Mouse (Mus musculus) liver, adult (tissue): ENCODE measurements around the gene Zdhhc16.

Source experiments
- GATA4 ChIP-seq: IDR thresholded peaks from 2 replicates; pipeline ENCODE4 v1.6.1; 2014; ENCODE audit warnings: mild to moderate bottlenecking, low read length; ENCODE audit not compliant: insufficient replicate concordance

Gene Zdhhc16

GRCm38 (mm10) chr19:41969618-41970017 is 36.3 kb downstream of the Zdhhc16 start:
- no peak for TF ChIP-seq GATA4

DNA sequence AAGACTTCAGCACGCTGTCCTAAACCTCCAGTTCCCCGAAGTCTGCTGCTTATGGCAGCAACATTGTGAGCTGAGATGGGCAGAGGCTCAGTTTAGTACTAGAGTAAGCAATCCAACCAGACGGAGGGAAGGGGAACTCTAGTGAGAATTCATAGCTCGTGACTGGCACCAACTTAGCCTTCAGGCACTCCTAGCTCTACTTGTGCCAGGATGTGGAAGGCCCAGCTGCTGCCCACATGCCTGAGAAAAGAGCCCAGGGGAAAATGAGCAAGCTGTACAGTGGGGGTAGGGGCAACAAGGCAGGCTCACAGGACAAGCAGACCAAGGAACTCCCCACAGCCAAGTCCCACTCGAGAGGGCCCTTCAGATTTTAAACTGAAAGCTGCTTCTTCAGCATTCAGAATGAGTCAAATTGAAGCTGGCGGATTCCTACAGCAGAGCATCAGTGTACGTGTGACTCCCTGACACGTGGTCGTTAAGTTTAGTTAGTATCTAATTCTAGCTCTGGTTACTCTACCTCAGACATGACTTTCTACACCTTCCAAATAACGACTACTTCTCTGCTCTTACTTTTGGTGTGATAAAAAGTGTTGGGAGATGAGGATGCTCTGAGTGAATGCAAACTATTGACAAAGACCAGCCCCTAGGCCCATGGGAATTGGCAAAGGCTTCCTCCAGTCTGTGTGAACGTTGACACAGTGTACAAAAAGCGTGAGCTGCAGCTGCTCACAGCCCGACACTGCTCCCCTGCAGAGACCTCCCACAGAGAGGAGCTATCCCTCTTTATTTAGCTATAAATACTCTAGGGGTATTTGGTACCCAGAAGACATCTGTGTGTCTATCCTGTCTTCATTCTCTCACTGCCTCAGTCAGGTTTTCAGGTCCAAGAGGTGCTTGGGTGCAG is 40.9 kb downstream of the Zdhhc16 start:
- no peak for TF ChIP-seq GATA4

DNA sequence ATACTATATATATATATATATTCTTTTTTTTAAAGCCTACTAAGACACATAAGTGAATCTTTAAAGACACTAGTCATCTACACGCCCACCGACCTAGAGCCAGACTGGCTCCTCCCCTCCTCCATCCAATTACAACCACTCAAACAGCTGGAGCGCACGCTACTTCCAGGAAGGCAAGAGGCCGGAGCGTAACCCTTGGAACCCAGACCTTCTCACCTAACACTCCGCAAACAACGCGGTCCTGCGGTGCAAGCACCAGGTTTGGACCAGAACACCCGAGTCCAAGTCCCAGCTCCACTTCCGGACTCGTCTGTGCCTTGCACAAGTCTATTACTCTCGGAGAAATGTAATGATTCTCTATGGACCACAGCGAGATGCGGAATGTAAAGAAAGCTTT is 47.1 kb downstream of the Zdhhc16 start:
- no peak for TF ChIP-seq GATA4

GRCm38 (mm10) chr19:41980819-41981594 is 47.7 kb downstream of the Zdhhc16 start, which contains the start of gene Mms19:
Gene Mms19 (minus strand): TSS chr19:41981157.
- peak; percentile 72; the same call in 1 of the 2 replicates for TF ChIP-seq GATA4

DNA sequence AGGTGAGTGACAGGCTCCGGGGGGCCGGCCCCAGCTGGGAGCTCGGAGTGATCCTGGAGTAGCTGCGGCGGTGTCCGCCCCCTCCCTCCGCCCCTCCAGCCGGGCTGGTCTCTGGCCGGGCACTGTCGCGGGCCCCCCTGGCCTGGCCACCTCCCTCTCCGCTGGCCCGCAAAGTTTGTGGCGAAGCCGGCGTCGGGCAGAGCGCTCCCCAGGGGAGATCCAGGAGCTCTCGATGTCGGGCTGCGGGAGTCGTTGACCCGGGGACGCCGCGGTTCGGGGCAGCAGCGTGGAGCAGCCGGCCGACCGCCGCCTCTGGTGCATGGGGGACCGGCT is 48.3 kb downstream of the Zdhhc16 start, which contains the start of gene Ubtd1:
Gene Ubtd1, plus strand, starts transcription at position 169 of the 333 bp plus-strand sequence.
- TF ChIP-seq GATA4: no peak

DNA sequence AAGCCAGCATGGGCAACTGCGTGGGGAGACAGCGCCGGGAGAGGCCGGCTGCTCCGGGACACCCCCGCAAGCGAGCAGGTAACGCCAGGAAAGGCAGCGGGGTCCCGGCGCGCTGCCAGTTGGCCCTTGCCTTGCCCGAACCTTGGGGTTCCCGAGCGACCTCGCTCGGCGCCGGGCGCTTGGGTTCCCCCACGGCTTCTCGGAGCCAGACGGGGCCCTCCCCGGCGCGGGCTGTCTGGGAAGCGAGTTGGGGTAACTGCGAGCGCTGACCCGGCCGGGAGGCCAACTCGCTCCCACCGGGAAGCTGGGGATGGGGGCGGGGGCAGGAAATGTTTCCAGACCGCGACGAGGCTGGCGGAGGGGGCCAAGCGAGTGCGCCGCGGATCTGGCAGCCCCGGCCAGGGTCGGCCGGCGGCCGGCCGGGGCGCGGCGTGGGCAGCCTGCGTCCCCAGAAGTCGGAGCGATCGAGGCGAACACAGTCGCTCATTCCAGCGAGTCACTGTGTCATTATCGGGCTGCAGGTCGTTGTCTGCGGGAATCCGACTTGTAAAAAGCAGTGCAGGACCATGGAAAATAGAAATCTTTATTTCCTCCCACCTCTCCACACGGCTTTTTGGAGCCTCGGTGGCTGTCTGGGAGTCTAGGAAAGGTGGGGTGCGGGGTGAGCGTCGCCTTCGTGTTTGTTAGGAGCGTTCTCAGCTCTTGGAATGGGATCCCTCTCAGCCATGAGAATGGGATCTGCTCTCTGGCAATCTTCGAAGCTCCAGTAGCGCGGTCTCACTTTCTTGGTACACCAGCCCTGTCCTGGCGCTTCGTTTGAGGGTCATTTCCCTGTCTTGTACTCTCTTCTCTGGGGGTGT is 48.9 kb downstream of the Zdhhc16 start:
- TF ChIP-seq GATA4: no peak

DNA sequence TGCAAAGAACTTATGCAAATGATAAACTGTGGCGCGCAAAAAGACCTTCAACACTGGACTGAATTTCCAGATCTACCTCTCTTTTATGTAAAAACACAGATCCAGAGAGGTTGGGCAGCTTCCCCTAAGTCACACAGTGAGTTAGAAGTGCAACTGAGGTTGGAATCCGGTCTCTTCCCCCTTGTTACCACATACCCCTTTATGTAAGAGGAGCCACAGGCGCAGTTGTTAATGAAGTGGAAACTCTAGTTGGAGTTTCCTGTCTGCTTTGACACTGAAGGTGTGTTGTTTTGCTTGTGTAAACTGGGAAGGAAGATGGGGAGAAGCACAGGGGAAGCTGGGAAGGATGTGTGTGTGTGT is 49.5 kb downstream of the Zdhhc16 start:
- no peak for TF ChIP-seq GATA4

- no peak for TF ChIP-seq GATA4
Observed at GRCm38 (mm10) chr19:41985994-41986393, 52.7 kb downstream of the Zdhhc16 start.

DNA sequence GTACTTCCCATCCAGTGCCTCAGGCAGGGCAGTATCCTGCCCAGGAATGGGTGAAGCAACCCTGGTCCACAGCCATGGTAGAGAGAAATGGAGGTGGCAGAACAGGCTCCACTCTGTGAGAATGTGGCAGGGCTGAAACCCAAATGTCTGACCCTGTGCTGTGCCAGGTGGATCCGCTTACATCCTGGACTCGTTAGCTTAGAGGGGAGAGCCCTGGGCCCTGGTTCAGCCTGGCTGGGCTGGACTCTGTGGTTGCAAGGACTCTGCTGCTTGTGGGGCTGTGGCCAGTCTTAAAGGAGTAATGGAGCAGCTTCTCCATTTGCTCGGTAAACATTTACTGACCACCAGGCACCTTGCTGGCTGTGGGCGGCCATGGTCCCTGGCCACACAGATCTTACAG is 53.9 kb downstream of the Zdhhc16 start:
- no peak for TF ChIP-seq GATA4

DNA sequence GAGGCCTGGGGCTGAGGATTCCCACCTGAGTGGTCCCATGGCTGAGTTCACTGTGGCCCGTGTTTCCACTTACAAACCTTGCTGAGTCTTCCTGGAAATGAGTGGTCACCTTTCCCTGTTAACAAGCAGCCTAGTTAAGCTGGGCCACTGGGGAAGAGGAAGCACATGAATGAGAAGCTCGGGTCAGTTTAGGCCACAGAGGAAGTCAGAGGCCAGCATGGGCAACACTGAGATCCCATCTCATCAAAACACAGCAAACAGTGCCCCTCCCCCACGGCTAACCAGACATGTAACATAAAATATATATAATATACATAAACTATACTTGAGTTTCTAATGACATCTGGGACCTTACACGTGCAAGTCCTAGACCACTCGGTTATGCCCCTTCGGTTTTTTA is 56.5 kb downstream of the Zdhhc16 start:
- TF ChIP-seq GATA4: no peak

DNA sequence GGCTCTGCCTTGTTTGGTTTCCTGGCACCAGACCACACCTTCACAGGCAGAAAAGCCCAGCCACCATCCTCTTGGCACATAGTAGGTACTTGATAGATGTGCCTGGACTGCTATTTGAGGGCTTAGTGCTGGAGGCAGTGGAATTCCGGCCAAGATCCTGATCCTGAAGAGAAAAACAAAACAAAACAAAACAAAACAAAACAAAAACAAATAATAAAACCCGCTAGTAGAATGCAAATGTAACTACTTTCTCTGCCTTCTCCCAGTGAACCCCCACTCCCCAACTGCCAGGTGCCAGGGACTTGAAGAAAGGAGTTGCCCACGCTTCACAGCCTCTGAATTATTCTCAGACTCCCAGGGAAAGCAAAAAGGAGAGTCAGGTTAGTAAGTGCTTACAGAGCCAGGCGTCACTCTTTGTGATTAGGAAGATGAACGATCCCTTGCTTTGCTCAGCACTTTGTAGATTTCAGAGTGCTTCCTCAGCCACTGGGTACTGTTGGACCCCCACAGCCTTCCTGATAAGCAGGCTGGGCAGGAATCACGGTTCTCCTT is 58.7 kb downstream of the Zdhhc16 start:
- TF ChIP-seq GATA4: no peak

DNA sequence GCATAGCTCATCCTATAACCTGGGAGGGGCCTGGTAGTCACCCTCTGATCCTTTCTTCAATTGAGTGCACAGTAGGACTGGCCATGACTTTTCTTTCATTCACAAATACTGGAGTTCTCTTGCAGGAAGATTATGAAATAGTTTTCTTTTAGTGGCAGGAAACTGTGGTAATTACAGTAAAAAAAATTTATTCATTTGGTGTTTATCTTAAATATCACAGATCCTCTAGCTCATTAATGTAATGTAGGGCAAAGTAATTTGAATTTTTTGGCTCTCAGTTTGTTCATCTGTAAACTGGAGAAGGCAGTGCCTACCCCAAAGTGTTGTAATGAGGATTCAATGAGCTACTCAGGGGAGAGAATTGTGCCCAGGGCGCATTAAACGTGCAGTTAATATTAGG is 59.7 kb downstream of the Zdhhc16 start:
- no peak for TF ChIP-seq GATA4

GRCm38 (mm10) chr19:41993484-41993883 is 60.2 kb downstream of the Zdhhc16 start:
- TF ChIP-seq GATA4: no peak
